Mouse (Mus musculus): ENCODE measurements around the gene Pnkd.

DNA sequence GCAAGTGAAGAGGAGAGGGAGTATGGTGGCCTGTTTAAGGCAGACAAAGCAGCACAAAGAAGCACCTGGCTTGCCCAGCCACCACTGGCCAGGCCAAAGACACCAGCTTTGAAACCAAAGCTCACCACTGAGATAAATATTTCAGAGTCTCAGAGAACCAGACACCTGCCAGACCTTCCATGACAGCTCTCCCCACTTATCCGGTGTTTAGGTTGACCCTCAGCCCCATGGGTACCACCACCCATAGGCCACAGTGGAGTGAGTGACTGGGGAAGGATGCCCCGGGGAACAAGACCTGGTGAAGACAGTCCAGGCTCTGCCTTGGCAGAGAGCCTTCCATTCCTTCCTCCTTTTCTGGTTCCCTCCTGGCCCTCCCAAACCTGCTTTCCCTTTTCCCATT is 18.1 kb downstream of the Pnkd start:
- no peak for TF ChIP-seq GATA1 (IDR thresholded peaks at IDR 0.05; ENCODE audit: low read length)
- no peak for TF ChIP-seq TAL1 (IDR thresholded peaks at IDR 0.05; ENCODE audit: low read length)
